Mouse (Mus musculus): ENCODE measurements at regions not wholly inside any gene's neighbourhood (a gene's known extent, or its start where the extent isn't known, plus 50 kb on each side); places are given as distances from the start of the nearest gene placed in this dataset.

DNA sequence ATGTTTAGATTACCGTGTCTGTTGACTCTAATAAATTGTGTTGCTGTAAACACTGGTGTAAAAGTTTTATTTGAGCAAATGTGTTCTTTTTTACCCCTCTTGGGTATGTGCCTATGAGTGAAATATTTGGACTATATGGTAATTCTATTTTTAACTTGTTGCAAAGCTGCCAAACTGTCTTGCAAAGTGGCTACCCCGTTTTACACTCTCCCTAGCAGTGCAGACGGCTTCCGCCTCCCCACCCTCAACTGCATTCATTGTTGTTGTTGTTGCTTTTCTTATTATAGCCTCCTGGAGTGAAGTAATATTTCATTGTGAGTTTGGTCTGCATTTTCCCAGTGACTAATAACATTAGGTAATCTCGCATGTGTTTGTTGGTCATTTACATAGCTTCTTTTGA is 50.2 kb upstream of the Shb start:
- DNase-seq: no peak

Measured in thymus, postnatal 14 days (tissue).